Mouse (Mus musculus): ENCODE results near the gene Fads6. TPM values are rescaled to one million over a fixed set of nuclear protein-coding genes. Genes with fewer than 3 reads are reported as not detected.

Fads6 gene
- total and polyA plus RNA-seq, 3 experiments: 0.30 to 8.5 (median 0.63) TPM

GRCm38 (mm10) chr11:115273735-115274134, 23.7 kb downstream of the Fads6 start:
- H3K27me3 ChIP-seq (replicated peaks): no peaks in the 10 kb centered on the region
- in situ Hi-C loops (cut with MboI; ENCODE audit: low pct_ligation_motif_present, low pct_unique_long_range_greater_than_20kb, low sequenced_read_pairs): loop anchor here (5.0 kb wide), 2 partner anchors 41 to 111 kb away; partner anchors contain the start of gene Slc9a3r1
- 0 out of 2 replicates have a peak, but pooled peaks cover 9% of the 10 kb centered on the region for H3K79me2 ChIP-seq (replicated peaks; ENCODE audit: control insufficient read depth, extremely low read depth, insufficient read depth, poor library complexity, severe bottlenecking)
- H3K36me3 ChIP-seq (replicated peaks in 1 of 2; ENCODE audit: control insufficient read depth in 1 of 2, insufficient read depth in 1 of 2, low read length in 1 of 2): peaks cover 35 to 54% of the 10 kb centered on the region in 2 experiments
- H3K27ac ChIP-seq (ENCODE audit: insufficient read depth, low read depth): peak overlapping the region; percentile 23; the same call in 1 of the 2 replicates
- TF ChIP-seq MAX (IDR thresholded peaks at IDR 0.05; ENCODE audit: low read length): no peak
- H3K4me1 ChIP-seq (ENCODE audit: control insufficient read depth in 1 of 2, insufficient read depth in 2 of 2): peaks cover 33 to 57% of the 10 kb centered on the region in 2 experiments
- 0 out of 2 replicates have a peak overlapping the region, but pooled peaks have one; percentile 6 for H3K9ac ChIP-seq (ENCODE audit: insufficient read depth, low read depth)
- peak overlapping the region; percentile 89 for H3K4me2 ChIP-seq (ENCODE audit: insufficient read depth, low read depth, poor library complexity, severe bottlenecking)
- H3K9me3 ChIP-seq (replicated peaks; ENCODE audit: low read length): no peaks in the 10 kb centered on the region
- dilution Hi-C loops (cut with MboI; ENCODE audit: extremely low pct_ligation_motif_present, extremely low pct_unique_long_range_greater_than_20kb, low sequenced_read_pairs): no loop called here
- no peak for DNase-seq (ENCODE audit: extremely low read depth)
- peak overlapping the region in 1 of 3 experiments; percentile 7 for H3K4me3 ChIP-seq (replicated peaks in 1 of 3; ENCODE audit: low read depth in 2 of 3, low read length in 2 of 3, poor library complexity in 1 of 3)

GRCm38 (mm10) chr11:115272894-115273498, 24.5 kb downstream of the Fads6 start:
- Histone ChIP-seq H3K79me2 (replicated peaks; ENCODE audit: control insufficient read depth, extremely low read depth, insufficient read depth, poor library complexity, severe bottlenecking) (0 out of 2 replicates have a peak, but pooled peaks cover 9% of the 10 kb centered on the region), H3K36me3 (replicated peaks in 1 of 2; ENCODE audit: control insufficient read depth in 1 of 2, insufficient read depth in 1 of 2, low read length in 1 of 2) (peaks cover 43 to 62% of the 10 kb centered on the region in 2 experiments), H3K27ac (ENCODE audit: insufficient read depth, low read depth) (no peak overlapping the region), H3K4me2 (ENCODE audit: insufficient read depth, low read depth, poor library complexity, severe bottlenecking) (no peak overlapping the region), H3K9me3 (replicated peaks; ENCODE audit: low read length) (no peaks in the 10 kb centered on the region), H3K4me1 (ENCODE audit: control insufficient read depth in 1 of 2, insufficient read depth in 2 of 2) (peaks cover 30 to 49% of the 10 kb centered on the region in 2 experiments), H3K9ac (ENCODE audit: insufficient read depth, low read depth) (no peak overlapping the region), H3K4me3 (replicated peaks in 1 of 3; ENCODE audit: low read depth in 2 of 3, low read length in 2 of 3, poor library complexity in 1 of 3) (no peak overlapping the region), H3K27me3 (replicated peaks) (no peaks in the 10 kb centered on the region)
- TF ChIP-seq USF2 (conservative IDR thresholded peaks at IDR 0.05; ENCODE audit: low read depth, low read length): no peak
- no peak for TF ChIP-seq TCF12 (IDR thresholded peaks at IDR 0.05; ENCODE audit: low read depth, low read length)
- TF ChIP-seq USF1 (IDR thresholded peaks at IDR 0.05; ENCODE audit: low read depth, low read length): no peak
- no peak for TF ChIP-seq CHD2 (IDR thresholded peaks at IDR 0.05; ENCODE audit: low read length)
- TF ChIP-seq HCFC1 (IDR thresholded peaks at IDR 0.05; ENCODE audit: low read depth, low read length): no peak
- no peak for TF ChIP-seq CTCF (conservative IDR thresholded peaks at IDR 0.05 in 1 of 2, IDR thresholded peaks at IDR 0.05 in 1 of 2; ENCODE audit: low read depth in 2 of 2, low read length in 2 of 2)
- TF ChIP-seq MXI1 (IDR thresholded peaks at IDR 0.05; ENCODE audit: low read depth, low read length): no peak
- no peak for TF ChIP-seq RCOR1 (conservative IDR thresholded peaks at IDR 0.05; ENCODE audit: low read depth, low read length)
- TF ChIP-seq EP300 (IDR thresholded peaks at IDR 0.05; ENCODE audit: low read length): no peak
- no peak for DNase-seq (ENCODE audit: extremely low read depth)
- dilution Hi-C loops (cut with MboI; ENCODE audit: extremely low pct_ligation_motif_present, extremely low pct_unique_long_range_greater_than_20kb, low sequenced_read_pairs) (no loop called here), in situ Hi-C loops (cut with MboI; ENCODE audit: low pct_ligation_motif_present, low pct_unique_long_range_greater_than_20kb, low sequenced_read_pairs) (loop anchor here (5.0 kb wide), 2 partner anchors 41 to 111 kb away; partner anchors contain the start of gene Slc9a3r1)

- TF ChIP-seq MYC (IDR thresholded peaks at IDR 0.05; ENCODE audit: low read depth, low read length) (no peak), HCFC1 (IDR thresholded peaks at IDR 0.05; ENCODE audit: low read depth, low read length) (no peak), E2F4 (IDR thresholded peaks at IDR 0.05; ENCODE audit: insufficient replicate concordance, low read depth, low read length) (no peak), CTCF (conservative IDR thresholded peaks at IDR 0.05 in 1 of 2, IDR thresholded peaks at IDR 0.05 in 1 of 2; ENCODE audit: low read depth in 2 of 2, low read length in 2 of 2) (no peak), NELFE (IDR thresholded peaks at IDR 0.05; ENCODE audit: low read depth, low read length) (no peak), ZMIZ1 (IDR thresholded peaks at IDR 0.05; ENCODE audit: low read depth, low read length) (no peak), ZKSCAN1 (IDR thresholded peaks at IDR 0.05; ENCODE audit: borderline replicate concordance, low read depth, low read length) (no peak), TCF12 (IDR thresholded peaks at IDR 0.05; ENCODE audit: low read depth, low read length) (no peak), SIN3A (IDR thresholded peaks at IDR 0.05; ENCODE audit: low read length) (no peak), BHLHE40 (IDR thresholded peaks at IDR 0.05; ENCODE audit: low read depth, low read length) (no peak), ZNF384 (IDR thresholded peaks at IDR 0.05; ENCODE audit: low read depth, low read length) (no peak), RAD21 (IDR thresholded peaks at IDR 0.05; ENCODE audit: low read depth, low read length) (no peak), POLR2A (IDR thresholded peaks at IDR 0.05; ENCODE audit: low read depth, low read length) (no peak), UBTF (IDR thresholded peaks at IDR 0.05; ENCODE audit: low read depth, low read length) (no peak), POLR2AphosphoS2 (IDR thresholded peaks at IDR 0.05; ENCODE audit: low read depth, low read length) (no peak), IRF4 (IDR thresholded peaks at IDR 0.05; ENCODE audit: low read depth, low read length) (no peak), MAZ (IDR thresholded peaks at IDR 0.05; ENCODE audit: low read depth, low read length) (no peak)
- in situ Hi-C loops (cut with MboI; ENCODE audit: low pct_ligation_motif_present, low pct_unique_long_range_greater_than_20kb, low sequenced_read_pairs) (loop anchor here (5.0 kb wide), 2 partner anchors 39 to 109 kb away; partner anchors contain the start of gene Slc9a3r1), dilution Hi-C loops (cut with MboI; ENCODE audit: extremely low pct_ligation_motif_present, extremely low pct_unique_long_range_greater_than_20kb, low sequenced_read_pairs) (no loop called here)
- H3K4me2 ChIP-seq (ENCODE audit: insufficient read depth, low read depth, poor library complexity, severe bottlenecking): no peak overlapping the region
- peaks cover 47 to 76% of the 10 kb centered on the region in 2 experiments for H3K36me3 ChIP-seq (replicated peaks in 1 of 2; ENCODE audit: control insufficient read depth in 1 of 2, insufficient read depth in 1 of 2, low read length in 1 of 2)
- DNase-seq (ENCODE audit: extremely low read depth): no peak
- 0 out of 2 replicates have a peak, but pooled peaks cover 9% of the 10 kb centered on the region for H3K79me2 ChIP-seq (replicated peaks; ENCODE audit: control insufficient read depth, extremely low read depth, insufficient read depth, poor library complexity, severe bottlenecking)
- no peak overlapping the region for H3K4me3 ChIP-seq (replicated peaks in 1 of 3; ENCODE audit: low read depth in 2 of 3, low read length in 2 of 3, poor library complexity in 1 of 3)
- H3K9ac ChIP-seq (ENCODE audit: insufficient read depth, low read depth): no peak overlapping the region
- H3K27ac ChIP-seq (ENCODE audit: insufficient read depth, low read depth): no peak overlapping the region
- no peaks in the 10 kb centered on the region for H3K27me3 ChIP-seq (replicated peaks)
- peaks cover 30 to 47% of the 10 kb centered on the region in 2 experiments for H3K4me1 ChIP-seq (ENCODE audit: control insufficient read depth in 1 of 2, insufficient read depth in 2 of 2)
- H3K9me3 ChIP-seq (replicated peaks; ENCODE audit: low read length): no peaks in the 10 kb centered on the region
These were observed 26.0 kb downstream of the Fads6 start for GRCm38 (mm10) chr11:115271481-115271880.
